Mouse (Mus musculus) spleen, adult 10 weeks (tissue): ENCODE measurements around the gene Med14. TPM values are rescaled to one million over a fixed set of nuclear protein-coding genes. Genes with fewer than 3 reads are reported as not detected.

Source experiments
- polyA plus RNA-seq: library from polyadenylated mRNA; stranded (reverse); fragments of 350-450 nt; fragmentation: Illumina TruSeq; extraction: RNeasy Lipid Tissue Mini Kit (QIAGEN cat#74804); gene quantifications from one replicate; pipeline ENCODE4 v1.2.3, GENCODE M21; 2015; ENCODE audit warnings: low replicate concordance; ENCODE audit not compliant: insufficient read depth

The Med14 gene
- 35.6 TPM for polyA plus RNA-seq

DNA sequence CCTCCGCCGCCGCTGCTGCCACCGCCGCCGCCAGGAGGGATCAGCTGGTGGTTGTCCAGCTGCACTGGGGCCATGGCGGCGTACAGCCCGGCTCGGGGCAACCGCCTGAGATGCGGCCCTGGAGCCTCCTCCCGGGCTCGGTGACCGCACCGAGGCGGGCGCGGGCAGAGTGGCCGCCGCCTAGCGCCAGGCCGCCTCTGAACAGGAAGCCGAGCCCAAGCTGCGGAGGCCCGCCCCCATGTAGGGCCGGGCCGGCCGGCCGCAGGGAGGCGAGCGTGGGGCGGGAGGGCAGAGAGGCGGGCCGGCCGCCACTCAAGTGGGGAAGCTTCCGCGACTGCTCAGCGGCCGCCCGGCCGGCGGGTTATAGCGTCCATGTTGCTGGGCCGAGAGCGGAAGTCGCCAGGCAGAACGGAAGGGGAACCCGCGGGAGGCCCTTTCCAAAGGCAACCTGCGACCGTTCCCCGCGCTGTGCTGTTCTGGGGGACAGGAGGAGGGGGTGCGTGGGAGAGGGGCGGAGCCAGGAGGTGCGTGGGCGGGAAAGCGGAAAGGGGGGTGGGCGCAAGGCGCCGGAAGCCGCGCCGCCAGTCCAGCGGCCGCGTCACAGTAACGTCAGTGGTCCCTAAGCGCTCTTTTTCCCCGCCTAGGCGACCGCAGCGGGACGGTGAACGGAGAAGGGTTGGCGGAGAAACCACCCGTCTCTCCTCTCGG lies at the start of gene Med14:
TSS of gene Med14 (minus strand) at position 448 of the 708 bp plus-strand sequence.

GRCm38 (mm10) chrX:12673054-12673775 lies 88.7 kb downstream of the Med14 start, which contains the start of gene 1810030O07Rik:
Gene 1810030O07Rik, minus strand, starts transcription at chrX:12673668.

Other genes starting within 250 kb of the Med14 start
- 101 TPM for gene Atp6ap2, start 174.3 kb downstream of the Med14 start, polyA plus RNA-seq
- gene 1810030O07Rik, start 88.4 kb downstream of the Med14 start, polyA plus RNA-seq, result 53.3 TPM